Mouse (Mus musculus) right cerebral cortex, postnatal 10 days (tissue): ENCODE measurements around the gene Mad2l2.

ENCODE experiments used
- DNase-seq, 2 experiments: peaks; one replicate each; pipeline ENCODE4 v3.0.0; 2021; ENCODE audit warnings: low spot score in 2 of 2

Mad2l2 gene

DNA sequence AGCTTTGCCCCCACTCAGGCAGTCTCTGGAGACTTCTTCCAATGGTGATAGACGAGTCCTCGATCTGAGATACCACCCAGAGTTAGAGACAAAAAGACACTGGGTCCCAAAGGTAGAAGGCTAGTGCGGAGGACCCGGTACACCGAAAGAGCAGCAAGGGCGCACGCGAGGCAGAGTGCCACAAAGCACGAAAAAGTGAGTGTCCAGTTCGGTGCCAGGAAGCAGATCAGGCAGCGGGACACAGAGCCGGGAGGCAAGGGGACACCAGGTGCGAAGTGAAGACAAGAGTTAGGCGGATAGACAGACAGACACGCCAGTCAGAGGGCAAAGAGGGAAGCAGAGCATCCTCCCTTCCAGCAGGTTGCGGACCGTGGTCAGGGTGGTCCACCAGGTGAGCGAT lies at the start of gene Mad2l2:
Gene Mad2l2 (plus strand): TSS at position 252 of the 400 bp plus-strand sequence.
- DNase-seq, result no peak

DNA sequence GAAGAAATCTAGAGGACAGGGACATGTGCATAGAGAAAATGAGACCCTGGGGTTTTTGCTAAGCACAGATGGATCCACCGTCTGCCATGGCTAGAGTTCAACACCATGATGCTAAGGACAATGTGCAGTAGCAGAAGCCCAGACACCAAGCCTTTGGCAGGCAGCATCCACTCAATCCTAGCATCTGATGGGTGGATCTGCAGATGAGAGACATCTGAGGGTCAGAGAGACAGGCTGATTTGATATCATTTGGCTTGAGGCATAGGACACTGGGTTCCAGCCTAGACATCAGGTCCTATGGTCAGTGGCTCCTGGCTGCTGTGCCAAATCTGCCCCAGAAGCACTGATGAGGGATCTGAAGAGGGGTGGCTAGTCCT lies 49.6 kb upstream of the Mad2l2 start:
- no peak for DNase-seq

DNA sequence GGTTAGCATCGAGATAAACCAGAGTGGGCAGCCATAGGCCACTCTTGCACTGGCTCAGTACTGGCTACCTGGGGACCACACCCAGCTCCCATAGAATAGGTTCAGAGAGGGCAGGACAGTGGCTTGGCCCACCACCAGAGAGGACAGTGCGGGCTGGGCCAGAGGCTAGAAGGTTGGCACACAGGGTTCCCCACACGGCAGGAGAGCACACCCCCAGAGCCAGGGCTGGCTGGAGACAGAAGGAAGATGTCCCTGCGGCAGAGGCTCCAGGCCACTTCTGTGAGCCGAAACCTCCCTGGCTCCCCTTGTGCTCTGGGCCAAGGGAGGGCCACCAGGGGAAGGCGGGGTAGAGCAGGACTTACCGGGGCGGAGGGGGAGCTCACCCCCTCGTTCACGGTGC lies 49.0 kb upstream of the Mad2l2 start:
- DNase-seq, result no peak

- peak in 1 of 2 experiments; percentile 74 for DNase-seq
Observed at GRCm38 (mm10) chr4:148082257-148083044, 47.7 kb upstream of the Mad2l2 start.

DNA sequence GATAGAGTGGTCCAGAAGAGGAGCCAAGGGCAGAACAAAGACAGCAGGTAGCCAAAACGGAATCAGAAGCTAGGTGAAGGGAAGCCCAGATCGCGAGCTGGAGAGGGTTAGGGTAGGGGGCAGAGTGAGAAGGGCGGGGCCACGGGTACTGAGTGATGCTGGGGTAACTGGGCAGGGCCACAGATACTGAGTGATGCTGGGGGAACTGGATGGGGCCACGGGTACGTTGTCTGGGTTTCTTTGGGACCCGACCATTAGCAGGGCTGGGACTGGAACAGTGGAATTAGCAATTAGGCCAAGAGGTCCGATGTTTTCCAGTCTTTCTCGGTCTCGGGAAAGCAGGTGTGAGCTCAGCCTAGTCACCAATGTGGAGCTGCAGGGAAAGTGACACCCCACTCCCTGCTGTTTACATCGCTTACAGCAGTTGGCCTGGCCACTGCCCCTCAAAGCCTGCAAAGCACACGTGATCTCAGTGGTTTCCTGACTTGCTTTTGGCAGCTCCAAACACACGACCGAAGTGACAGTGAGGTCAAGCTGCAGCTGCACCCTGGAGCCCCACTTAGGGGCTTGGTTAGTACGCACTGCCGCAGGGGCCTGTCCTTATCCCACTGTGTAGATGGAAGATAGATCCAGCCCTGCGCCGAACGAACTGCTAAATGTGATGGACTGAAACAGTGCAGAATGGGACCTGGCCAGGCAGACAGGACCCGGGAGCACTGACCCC lies 46.8 kb upstream of the Mad2l2 start:
- DNase-seq, result no peak

- no peak for DNase-seq
Observed at GRCm38 (mm10) chr4:148084261-148084714, 45.9 kb upstream of the Mad2l2 start.

GRCm38 (mm10) chr4:148085131-148085906 lies 44.9 kb upstream of the Mad2l2 start:
- DNase-seq, result no peak

GRCm38 (mm10) chr4:148085907-148086305 lies 44.3 kb upstream of the Mad2l2 start:
- DNase-seq, result no peak

GRCm38 (mm10) chr4:148087091-148087906 lies 42.9 kb upstream of the Mad2l2 start:
- DNase-seq, result no peak

DNA sequence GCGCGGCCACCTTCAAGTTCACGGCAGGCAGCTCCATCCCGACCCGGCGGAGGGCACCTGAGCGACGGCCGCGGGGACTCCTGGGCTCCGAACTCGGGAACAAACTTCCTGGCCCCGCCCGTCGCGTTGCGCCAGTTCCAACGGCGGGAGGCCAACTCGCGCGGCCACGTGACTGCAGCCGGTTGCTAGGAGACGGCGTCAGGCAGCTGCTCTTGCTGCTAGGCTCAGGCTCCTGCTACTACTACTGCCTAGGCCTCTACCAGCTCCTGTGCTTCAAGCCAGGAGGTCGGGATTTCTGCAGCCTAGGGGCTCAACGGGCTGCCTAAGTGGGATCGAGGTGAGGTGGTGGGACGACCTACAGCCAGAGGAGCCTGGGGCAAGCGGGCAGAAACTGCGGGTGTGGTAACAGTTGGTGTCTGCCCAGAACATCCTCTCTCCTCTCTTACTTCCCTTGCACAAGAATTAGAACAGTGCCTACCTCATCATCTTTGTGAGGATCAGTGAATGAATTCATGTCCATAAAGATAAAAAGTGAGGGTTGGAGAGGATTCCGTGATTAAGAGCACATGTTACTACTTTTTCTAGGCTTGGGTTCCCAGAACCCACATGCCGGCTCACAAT lies 42.2 kb upstream of the Mad2l2 start, which contains the start of gene Agtrap:
Gene Agtrap (minus strand): TSS at position 125 of the 621 bp plus-strand sequence.
- peak; percentile 97 for DNase-seq

- DNase-seq, result no peak
Observed at GRCm38 (mm10) chr4:148089166-148089565, 41.0 kb upstream of the Mad2l2 start.

DNA sequence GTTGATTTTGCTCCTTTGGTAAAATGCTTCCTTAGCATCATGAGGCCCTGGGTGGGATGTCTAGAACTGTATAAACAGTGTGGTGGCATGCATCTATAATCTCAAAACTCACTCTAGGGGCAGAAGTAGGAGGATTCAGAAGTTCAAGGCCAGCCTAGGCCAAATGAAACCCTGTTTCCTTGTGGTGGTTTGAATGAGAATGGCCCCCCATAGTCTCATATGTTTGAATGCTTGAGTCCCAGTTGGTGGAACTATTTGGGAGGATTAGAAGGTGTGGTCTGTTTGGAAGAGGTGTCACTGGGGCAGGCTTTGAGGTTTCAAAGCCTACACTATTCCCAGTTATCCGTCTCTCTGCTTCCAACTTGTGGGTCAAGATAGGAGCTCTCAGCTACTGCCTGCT lies 39.0 kb upstream of the Mad2l2 start:
- DNase-seq, result no peak

DNA sequence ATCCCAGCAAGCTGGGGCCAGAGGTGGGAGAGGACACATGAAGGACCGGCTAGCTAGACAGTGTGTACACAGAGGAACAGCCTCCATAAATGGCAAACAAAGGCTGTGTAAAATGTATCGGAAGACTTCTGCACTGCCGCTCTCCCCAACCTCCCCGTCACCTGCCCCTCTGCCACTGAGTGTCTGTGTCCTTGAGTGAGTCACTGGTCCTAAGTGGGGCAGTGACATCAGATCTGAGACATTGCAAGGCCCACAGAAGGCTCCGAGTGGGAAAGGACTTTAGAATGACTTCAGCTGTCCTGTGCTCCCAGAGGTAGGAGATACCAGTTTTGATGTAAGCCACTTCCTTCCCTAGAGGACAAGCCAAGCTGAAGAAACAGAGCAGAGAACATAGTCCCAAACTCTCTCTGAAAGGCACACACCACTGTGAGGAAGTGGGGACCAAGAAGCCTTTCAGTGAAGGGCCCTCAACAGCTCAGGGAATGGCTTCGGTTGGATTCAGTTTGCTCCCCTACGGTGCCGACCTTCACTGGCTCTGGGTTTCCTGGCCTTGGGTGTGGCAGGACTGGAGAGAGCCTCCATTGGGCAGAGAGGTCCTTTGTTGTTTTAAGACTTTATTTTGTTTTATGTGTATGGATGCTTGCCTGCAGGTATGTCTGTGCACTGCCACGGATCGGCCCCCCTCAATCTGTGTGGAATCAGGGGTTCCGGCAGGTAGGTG lies 37.5 kb upstream of the Mad2l2 start:
- DNase-seq, result no peak

DNA sequence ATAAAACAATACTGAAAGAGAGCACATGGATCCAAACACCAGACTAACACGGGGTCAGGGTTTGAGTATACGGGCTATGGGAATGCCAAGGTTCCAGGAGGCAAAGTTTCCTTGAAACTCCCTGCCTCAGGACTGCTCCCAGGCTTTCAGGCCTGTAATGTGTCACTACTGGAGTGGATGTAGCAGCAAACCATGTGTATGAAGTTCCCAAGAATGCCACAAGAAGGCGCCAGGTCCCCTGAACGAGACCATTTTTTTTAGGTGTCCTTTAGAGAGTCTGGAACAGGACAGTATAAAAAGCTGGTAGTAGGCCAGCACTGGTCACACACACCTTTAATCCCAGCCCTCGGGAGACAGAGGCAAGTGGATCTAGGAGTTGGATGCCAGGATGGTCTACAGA lies 36.0 kb upstream of the Mad2l2 start:
- DNase-seq, result no peak

- no peak for DNase-seq
Observed at GRCm38 (mm10) chr4:148095081-148095480, 35.1 kb upstream of the Mad2l2 start.

DNA sequence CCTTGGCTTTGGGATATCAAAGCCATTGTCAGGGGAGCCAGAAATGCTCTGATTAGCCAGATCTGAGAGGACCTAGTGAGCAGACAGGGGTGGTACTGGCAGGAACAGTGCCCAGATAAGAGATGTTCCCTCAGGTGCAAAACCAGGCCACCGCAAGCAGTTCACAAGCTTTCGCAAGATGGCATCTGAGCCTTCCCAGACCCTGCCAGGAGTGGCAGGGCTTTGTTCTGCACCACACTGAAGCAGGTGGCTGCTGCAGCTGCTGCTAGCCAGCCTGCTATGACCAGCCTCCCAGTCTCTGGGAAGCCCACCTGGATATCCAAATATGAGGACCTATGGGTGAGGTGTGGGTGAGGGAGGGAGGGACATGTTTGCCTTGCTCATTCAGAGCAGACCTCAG lies 32.2 kb upstream of the Mad2l2 start:
- no peak for DNase-seq

DNA sequence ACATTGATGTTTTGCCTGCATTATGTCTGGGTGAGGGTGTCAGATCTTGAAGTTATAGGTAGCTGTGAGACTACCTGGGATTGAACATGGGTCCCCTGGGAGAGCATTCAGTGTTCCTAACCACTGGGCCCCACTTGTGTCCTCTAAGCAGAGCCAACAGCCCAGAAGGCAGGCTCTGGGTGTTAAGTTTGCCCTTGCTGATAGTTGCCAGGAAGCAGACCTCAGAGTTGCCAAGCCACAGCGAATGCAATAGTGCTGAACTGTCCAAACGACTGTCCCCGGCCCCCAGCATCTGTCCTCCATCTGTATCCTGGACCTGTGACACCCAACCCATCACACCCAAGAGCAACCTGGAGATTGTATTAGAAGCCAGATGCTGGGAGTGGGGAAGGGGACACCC lies 31.5 kb upstream of the Mad2l2 start:
- DNase-seq, result no peak

- peak; percentile 78 to 85 for DNase-seq
Observed at GRCm38 (mm10) chr4:148101801-148102527, 28.2 kb upstream of the Mad2l2 start.

- no peak for DNase-seq
Observed at GRCm38 (mm10) chr4:148104146-148104545, 26.0 kb upstream of the Mad2l2 start.
